Mouse (Mus musculus): ENCODE measurements at regions not wholly inside any gene's neighbourhood (a gene's known extent, or its start where the extent isn't known, plus 50 kb on each side); places are given as distances from the start of the nearest gene placed in this dataset.

DNA sequence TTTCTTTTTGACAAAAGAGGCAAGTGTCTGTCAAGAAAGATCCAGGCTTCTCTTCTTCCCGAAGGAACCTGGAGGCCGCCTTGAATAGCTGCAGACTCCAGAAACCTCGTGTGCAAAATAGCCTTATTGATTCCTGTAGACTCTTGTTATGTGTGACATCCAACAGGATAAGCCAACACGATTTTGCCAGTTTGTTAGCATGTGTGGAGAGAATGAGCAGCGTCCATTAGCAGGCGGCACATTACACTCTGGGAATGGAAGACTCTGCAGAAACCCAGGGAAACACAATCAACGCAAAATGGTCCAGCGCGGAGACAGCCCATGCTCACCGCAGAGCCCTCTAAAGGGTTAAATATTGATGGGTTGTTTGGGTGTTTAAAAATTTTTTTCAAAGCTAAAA lies 1014.9 kb downstream of the Adgrl2 start:
- Histone ChIP-seq H3K27ac (ENCODE audit: insufficient read depth, low read depth, low read length) (no peak overlapping the region), H3K36me3 (ENCODE audit: control insufficient read depth, insufficient read depth, low read length) (no peaks in the 10 kb centered on the region), H3K4me1 (ENCODE audit: control insufficient read depth, insufficient read depth, insufficient read length, low read length) (no peaks in the 10 kb centered on the region), H3K4me3 (ENCODE audit: low read depth, low read length) (no peak overlapping the region), H3K27me3 (ENCODE audit: control insufficient read depth, insufficient read depth, low read length) (no peaks in the 10 kb centered on the region)
- WGBS: 85% methylated on average over 10 of the region's 10 CpGs
- no peak for TF ChIP-seq POLR2A (IDR thresholded peaks at IDR 0.05; ENCODE audit: low read depth, low read length)
- no peak for TF ChIP-seq CTCF (IDR thresholded peaks at IDR 0.05; ENCODE audit: extremely low read depth, insufficient read length, insufficient replicate concordance, low read depth, low read length)

DNA sequence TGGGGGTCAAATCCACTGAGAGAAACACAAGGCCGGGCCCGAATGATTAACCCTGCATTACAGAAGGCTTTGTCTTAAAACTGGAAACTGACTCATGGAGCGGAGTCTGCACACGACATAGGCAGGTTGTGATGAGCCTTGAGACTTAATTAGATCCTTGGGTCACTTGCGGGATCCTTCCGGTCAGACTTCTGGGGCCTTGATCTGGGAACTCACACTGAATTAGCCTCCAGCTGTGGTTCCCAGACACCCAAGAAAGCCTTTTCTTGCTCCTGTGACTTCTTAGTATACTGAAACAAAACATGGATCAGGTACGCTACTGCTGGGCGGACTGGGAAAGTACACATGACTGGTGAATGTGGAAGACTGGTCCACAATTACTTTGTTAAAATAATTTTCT lies 1015.8 kb downstream of the Adgrl2 start:
- Histone ChIP-seq H3K36me3 (ENCODE audit: control insufficient read depth, insufficient read depth, low read length) (no peaks in the 10 kb centered on the region), H3K27me3 (ENCODE audit: control insufficient read depth, insufficient read depth, low read length) (no peaks in the 10 kb centered on the region), H3K4me3 (ENCODE audit: low read depth, low read length) (no peak overlapping the region), H3K4me1 (ENCODE audit: control insufficient read depth, insufficient read depth, insufficient read length, low read length) (no peaks in the 10 kb centered on the region), H3K27ac (ENCODE audit: insufficient read depth, low read depth, low read length) (no peak overlapping the region)
- no peak for TF ChIP-seq CTCF (IDR thresholded peaks at IDR 0.05; ENCODE audit: extremely low read depth, insufficient read length, insufficient replicate concordance, low read depth, low read length)
- no peak for TF ChIP-seq POLR2A (IDR thresholded peaks at IDR 0.05; ENCODE audit: low read depth, low read length)
- WGBS: 86% methylated on average over 8 of the region's 8 CpGs

DNA sequence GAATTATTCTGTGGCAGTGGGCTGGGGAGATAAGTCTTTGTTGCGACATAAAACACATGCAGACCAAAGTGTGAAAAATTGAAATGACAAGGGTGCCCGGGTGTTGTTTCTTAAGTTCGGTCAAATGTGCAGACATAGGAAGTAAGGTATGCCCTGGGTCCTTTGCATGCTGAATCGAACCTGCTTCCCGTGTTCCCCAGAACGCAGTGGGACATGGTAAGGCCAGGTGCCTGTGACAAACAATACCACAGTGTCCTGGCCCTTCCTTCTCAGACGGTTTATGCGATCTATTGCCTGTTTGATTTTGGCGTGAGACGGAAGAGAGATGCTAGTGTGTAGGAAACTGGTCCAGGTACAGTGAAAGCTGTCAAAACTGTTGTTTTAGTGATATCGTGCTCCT lies 1022.1 kb downstream of the Adgrl2 start:
- Histone ChIP-seq H3K27me3 (ENCODE audit: control insufficient read depth, insufficient read depth, low read length) (no peaks in the 10 kb centered on the region), H3K4me3 (ENCODE audit: low read depth, low read length) (no peak overlapping the region), H3K4me1 (ENCODE audit: control insufficient read depth, insufficient read depth, insufficient read length, low read length) (no peaks in the 10 kb centered on the region), H3K27ac (ENCODE audit: insufficient read depth, low read depth, low read length) (no peak overlapping the region), H3K36me3 (ENCODE audit: control insufficient read depth, insufficient read depth, low read length) (no peaks in the 10 kb centered on the region)
- WGBS: 88% methylated on average over 11 of the region's 11 CpGs
- TF ChIP-seq POLR2A (IDR thresholded peaks at IDR 0.05; ENCODE audit: low read depth, low read length) (no peak), CTCF (IDR thresholded peaks at IDR 0.05; ENCODE audit: extremely low read depth, insufficient read length, insufficient replicate concordance, low read depth, low read length) (no peak)

DNA sequence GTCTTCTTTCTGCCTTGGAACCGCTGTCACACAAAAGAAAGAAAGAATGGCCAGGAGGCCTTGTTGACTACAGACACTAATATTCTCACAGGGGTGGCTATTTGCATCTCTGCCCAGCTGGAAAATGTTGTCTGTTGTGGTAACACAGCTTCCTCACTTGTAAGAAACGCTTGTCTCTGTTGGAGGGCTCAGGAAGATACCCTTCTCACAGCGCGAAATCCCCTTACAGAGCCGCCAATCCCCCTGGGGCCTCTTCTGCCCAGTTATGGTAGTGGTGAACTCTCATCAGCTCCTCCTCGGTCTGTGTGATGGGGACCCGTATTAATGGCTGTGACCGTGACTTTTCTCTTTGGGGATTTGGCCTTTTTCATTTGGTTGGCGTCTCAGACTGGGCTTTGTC lies 1022.5 kb downstream of the Adgrl2 start:
- Histone ChIP-seq H3K4me3 (ENCODE audit: low read depth, low read length) (no peak overlapping the region), H3K36me3 (ENCODE audit: control insufficient read depth, insufficient read depth, low read length) (no peaks in the 10 kb centered on the region), H3K4me1 (ENCODE audit: control insufficient read depth, insufficient read depth, insufficient read length, low read length) (no peaks in the 10 kb centered on the region), H3K27ac (ENCODE audit: insufficient read depth, low read depth, low read length) (no peak overlapping the region), H3K27me3 (ENCODE audit: control insufficient read depth, insufficient read depth, low read length) (no peaks in the 10 kb centered on the region)
- 82% methylated on average over 9 of the region's 9 CpGs for WGBS
- TF ChIP-seq POLR2A (IDR thresholded peaks at IDR 0.05; ENCODE audit: low read depth, low read length) (no peak), CTCF (IDR thresholded peaks at IDR 0.05; ENCODE audit: extremely low read depth, insufficient read length, insufficient replicate concordance, low read depth, low read length) (no peak)

DNA sequence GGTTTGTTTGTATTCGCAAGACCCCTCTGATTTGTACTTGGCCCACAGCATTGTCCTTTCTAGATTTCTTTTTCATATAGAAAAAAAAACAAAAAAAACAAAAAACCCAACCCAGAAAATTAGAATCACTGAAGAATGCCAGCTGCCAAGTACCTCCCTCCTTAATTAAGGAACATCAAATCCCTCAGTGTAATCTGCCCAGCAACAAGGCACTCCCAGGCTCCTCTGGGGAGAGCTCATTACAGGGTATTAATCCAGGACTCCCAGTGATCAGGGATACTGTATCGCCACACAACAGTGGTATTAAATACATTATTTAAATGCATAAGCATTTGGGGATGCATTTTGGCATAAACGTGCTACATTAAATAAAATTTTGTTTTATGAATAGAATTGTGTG lies 1023.1 kb downstream of the Adgrl2 start:
- Histone ChIP-seq H3K4me3 (ENCODE audit: low read depth, low read length) (no peak overlapping the region), H3K36me3 (ENCODE audit: control insufficient read depth, insufficient read depth, low read length) (no peaks in the 10 kb centered on the region), H3K27ac (ENCODE audit: insufficient read depth, low read depth, low read length) (no peak overlapping the region), H3K27me3 (ENCODE audit: control insufficient read depth, insufficient read depth, low read length) (no peaks in the 10 kb centered on the region), H3K4me1 (ENCODE audit: control insufficient read depth, insufficient read depth, insufficient read length, low read length) (no peaks in the 10 kb centered on the region)
- WGBS: 95% methylated on average over 3 of the region's 3 CpGs
- no peak for TF ChIP-seq CTCF (IDR thresholded peaks at IDR 0.05; ENCODE audit: extremely low read depth, insufficient read length, insufficient replicate concordance, low read depth, low read length)
- no peak for TF ChIP-seq POLR2A (IDR thresholded peaks at IDR 0.05; ENCODE audit: low read depth, low read length)

DNA sequence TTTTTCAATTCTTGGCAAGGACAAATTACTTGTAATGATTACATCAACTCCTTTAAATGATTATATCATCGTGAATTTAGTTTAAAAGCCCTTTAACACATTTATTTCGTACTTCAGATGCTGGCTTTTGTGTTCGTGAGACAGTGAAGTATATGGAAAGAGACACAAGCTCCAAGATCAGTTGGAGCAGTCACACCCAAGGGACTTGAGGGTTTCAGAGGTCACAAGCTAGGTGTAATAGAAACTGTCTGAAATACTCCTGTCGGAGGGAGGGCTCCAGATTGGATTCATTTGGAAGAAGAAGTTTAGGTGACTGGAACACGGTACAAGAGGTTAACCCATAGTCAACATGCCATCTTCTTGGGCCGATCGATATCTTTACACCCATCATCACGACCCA lies 1023.5 kb downstream of the Adgrl2 start:
- Histone ChIP-seq H3K27ac (ENCODE audit: insufficient read depth, low read depth, low read length) (no peak overlapping the region), H3K36me3 (ENCODE audit: control insufficient read depth, insufficient read depth, low read length) (no peaks in the 10 kb centered on the region), H3K4me3 (ENCODE audit: low read depth, low read length) (no peak overlapping the region), H3K27me3 (ENCODE audit: control insufficient read depth, insufficient read depth, low read length) (no peaks in the 10 kb centered on the region), H3K4me1 (ENCODE audit: control insufficient read depth, insufficient read depth, insufficient read length, low read length) (no peaks in the 10 kb centered on the region)
- 89% methylated on average over 8 of the region's 8 CpGs for WGBS
- TF ChIP-seq POLR2A (IDR thresholded peaks at IDR 0.05; ENCODE audit: low read depth, low read length) (no peak), CTCF (IDR thresholded peaks at IDR 0.05; ENCODE audit: extremely low read depth, insufficient read length, insufficient replicate concordance, low read depth, low read length) (no peak)

DNA sequence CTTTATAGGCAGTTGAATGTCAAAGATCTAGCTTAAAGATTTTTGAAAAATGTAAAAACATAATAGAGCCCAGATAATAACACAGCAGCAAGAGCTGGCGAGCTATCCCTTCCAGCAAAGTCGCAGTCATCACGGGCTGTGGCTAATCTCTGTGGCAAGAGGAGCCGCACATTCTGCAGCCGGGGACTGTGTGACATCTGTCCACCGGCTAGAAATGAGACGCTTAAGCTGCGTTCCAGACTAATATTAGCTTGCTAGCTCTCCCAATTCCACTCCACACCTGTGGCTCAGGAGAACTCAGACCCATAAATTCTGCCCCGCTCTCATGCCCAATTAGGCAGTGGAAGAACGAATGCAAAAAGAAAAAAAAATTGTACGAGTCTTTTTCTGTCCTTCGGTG lies 1024.0 kb downstream of the Adgrl2 start:
- H3K4me1 ChIP-seq (ENCODE audit: control insufficient read depth, insufficient read depth, insufficient read length, low read length): no peaks in the 10 kb centered on the region
- H3K36me3 ChIP-seq (ENCODE audit: control insufficient read depth, insufficient read depth, low read length): no peaks in the 10 kb centered on the region
- H3K27me3 ChIP-seq (ENCODE audit: control insufficient read depth, insufficient read depth, low read length): no peaks in the 10 kb centered on the region
- H3K27ac ChIP-seq (ENCODE audit: insufficient read depth, low read depth, low read length): no peak overlapping the region
- no peak overlapping the region for H3K4me3 ChIP-seq (ENCODE audit: low read depth, low read length)
- TF ChIP-seq POLR2A (IDR thresholded peaks at IDR 0.05; ENCODE audit: low read depth, low read length): no peak
- no peak for TF ChIP-seq CTCF (IDR thresholded peaks at IDR 0.05; ENCODE audit: extremely low read depth, insufficient read length, insufficient replicate concordance, low read depth, low read length)
- 91% methylated on average over 12 of the region's 12 CpGs for WGBS
